Mouse (Mus musculus): ENCODE measurements around the gene Vmn1r197. TPM values are rescaled to one million over a fixed set of nuclear protein-coding genes. Genes with fewer than 3 reads are reported as not detected.
"Not testable (repeated sequence)": the region's sequence is repeated elsewhere in the genome, so short reads cannot be mapped to it uniquely, and the experiment has no call there.

Gene Vmn1r197
- not detected in 2 replicates for polyA plus RNA-seq (2015; fragmentation: Nextera tagmentation; extraction: Ambion mirVana)

GRCm38 (mm10) chr13:22324289-22324688 is at the start of gene Vmn1r197:
Gene Vmn1r197, plus strand, starts transcription at chr13:22324589.
- no peak for ATAC-seq
- H3K9me3 ChIP-seq (ENCODE audit: control insufficient read depth, low read length): no peaks in the 10 kb centered on the region
- H3K4me3 ChIP-seq (replicated peaks; ENCODE audit: low read length): no peak within 1 kb of the TSS
- no peak within 1 kb of the TSS for H3K4me2 ChIP-seq (ENCODE audit: low read length)
- H3K9ac ChIP-seq (replicated peaks; ENCODE audit: low read depth, low read length): no peak within 1 kb of the TSS
- H3K36me3 ChIP-seq (ENCODE audit: control insufficient read depth, insufficient read depth): no peaks in the 10 kb centered on the region
- no peak within 1 kb of the TSS for H3K27ac ChIP-seq (ENCODE audit: low read length)
- no peaks in the 10 kb centered on the region for H3K27me3 ChIP-seq (replicated peaks; ENCODE audit: control insufficient read depth, insufficient read depth, low read length)
- no peaks in the 10 kb centered on the region for H3K4me1 ChIP-seq (replicated peaks; ENCODE audit: control insufficient read depth, insufficient read depth, low read length)

GRCm38 (mm10) chr13:22284578-22284977 is 39.8 kb upstream of the Vmn1r197 start:
- H3K36me3 ChIP-seq (ENCODE audit: control insufficient read depth, insufficient read depth): no peaks in the 10 kb centered on the region
- H3K9me3 ChIP-seq (ENCODE audit: control insufficient read depth, low read length): no peaks in the 10 kb centered on the region
- H3K27me3 ChIP-seq (replicated peaks; ENCODE audit: control insufficient read depth, insufficient read depth, low read length): no peaks in the 10 kb centered on the region
- H3K4me1 ChIP-seq (replicated peaks; ENCODE audit: control insufficient read depth, insufficient read depth, low read length): no peaks in the 10 kb centered on the region
- no peak overlapping the region for H3K9ac ChIP-seq (replicated peaks; ENCODE audit: low read depth, low read length)
- H3K4me2 ChIP-seq (ENCODE audit: low read length): no peak overlapping the region
- no peak overlapping the region for H3K4me3 ChIP-seq (replicated peaks; ENCODE audit: low read length)
- no peak for ATAC-seq
- H3K27ac ChIP-seq (ENCODE audit: low read length): no peak overlapping the region
- 80% methylated on average over 2 of the region's 2 CpGs for WGBS

- Histone ChIP-seq H3K4me2 (ENCODE audit: low read length) (no peak within 1 kb of the TSS), H3K9me3 (ENCODE audit: control insufficient read depth, low read length) (no peaks in the 10 kb centered on the region), H3K9ac (replicated peaks; ENCODE audit: low read depth, low read length) (no peak within 1 kb of the TSS), H3K4me1 (replicated peaks; ENCODE audit: control insufficient read depth, insufficient read depth, low read length) (no peaks in the 10 kb centered on the region), H3K27me3 (replicated peaks; ENCODE audit: control insufficient read depth, insufficient read depth, low read length) (no peaks in the 10 kb centered on the region), H3K4me3 (replicated peaks; ENCODE audit: low read length) (no peak within 1 kb of the TSS), H3K36me3 (ENCODE audit: control insufficient read depth, insufficient read depth) (no peaks in the 10 kb centered on the region), H3K27ac (ENCODE audit: low read length) (no peak within 1 kb of the TSS)
- no peak for ATAC-seq
- 77% methylated on average over 2 of the region's 2 CpGs for WGBS
These were observed 34.8 kb upstream of the Vmn1r197 start, which contains the start of gene Vmn1r196 for GRCm38 (mm10) chr13:22289620-22290019. Gene Vmn1r196, plus strand, starts transcription at chr13:22289920.

- H3K4me3 ChIP-seq (replicated peaks; ENCODE audit: low read length); H3K4me1 ChIP-seq (replicated peaks; ENCODE audit: control insufficient read depth, insufficient read depth, low read length); ATAC-seq; H3K9ac ChIP-seq (replicated peaks; ENCODE audit: low read depth, low read length); H3K27ac ChIP-seq (ENCODE audit: low read length); H3K9me3 ChIP-seq (ENCODE audit: control insufficient read depth, low read length); H3K36me3 ChIP-seq (ENCODE audit: control insufficient read depth, insufficient read depth); H3K4me2 ChIP-seq (ENCODE audit: low read length); H3K27me3 ChIP-seq (replicated peaks; ENCODE audit: control insufficient read depth, insufficient read depth, low read length): not testable (repeated sequence)
- WGBS: 96% methylated on average over 5 of the region's 5 CpGs
These were observed 16.3 kb upstream of the Vmn1r197 start for GRCm38 (mm10) chr13:22308075-22308474.

- no peak for ATAC-seq
- WGBS: 79% methylated on average over 2 of the region's 2 CpGs
- H3K36me3 ChIP-seq (ENCODE audit: control insufficient read depth, insufficient read depth): no peaks in the 10 kb centered on the region
These were observed 9.0 kb upstream of the Vmn1r197 start for GRCm38 (mm10) chr13:22315361-22315760.

GRCm38 (mm10) chr13:22317366-22317765 is 7.0 kb upstream of the Vmn1r197 start:
- Histone ChIP-seq H3K4me3 (replicated peaks; ENCODE audit: low read length) (no peak overlapping the region), H3K4me2 (ENCODE audit: low read length) (no peak overlapping the region), H3K4me1 (replicated peaks; ENCODE audit: control insufficient read depth, insufficient read depth, low read length) (no peaks in the 10 kb centered on the region), H3K36me3 (ENCODE audit: control insufficient read depth, insufficient read depth) (no peaks in the 10 kb centered on the region), H3K27ac (ENCODE audit: low read length) (no peak overlapping the region), H3K9me3 (ENCODE audit: control insufficient read depth, low read length) (no peaks in the 10 kb centered on the region), H3K27me3 (replicated peaks; ENCODE audit: control insufficient read depth, insufficient read depth, low read length) (no peaks in the 10 kb centered on the region), H3K9ac (replicated peaks; ENCODE audit: low read depth, low read length) (no peak overlapping the region)
- WGBS: 86% methylated on average over 2 of the region's 2 CpGs
- no peak for ATAC-seq

More at GRCm38 (mm10) chr13:22315361-22315760, 9.0 kb upstream of the Vmn1r197 start:
- Histone ChIP-seq H3K9ac (replicated peaks; ENCODE audit: low read depth, low read length) (no peak overlapping the region), H3K9me3 (ENCODE audit: control insufficient read depth, low read length) (no peaks in the 10 kb centered on the region), H3K4me2 (ENCODE audit: low read length) (no peak overlapping the region), H3K27me3 (replicated peaks; ENCODE audit: control insufficient read depth, insufficient read depth, low read length) (no peaks in the 10 kb centered on the region), H3K4me3 (replicated peaks; ENCODE audit: low read length) (no peak overlapping the region), H3K27ac (ENCODE audit: low read length) (no peak overlapping the region), H3K4me1 (replicated peaks; ENCODE audit: control insufficient read depth, insufficient read depth, low read length) (no peaks in the 10 kb centered on the region)

- Histone ChIP-seq H3K4me3 (replicated peaks; ENCODE audit: low read length) (no peak overlapping the region), H3K27ac (ENCODE audit: low read length) (no peak overlapping the region), H3K4me1 (replicated peaks; ENCODE audit: control insufficient read depth, insufficient read depth, low read length) (no peaks in the 10 kb centered on the region), H3K36me3 (ENCODE audit: control insufficient read depth, insufficient read depth) (no peaks in the 10 kb centered on the region), H3K4me2 (ENCODE audit: low read length) (no peak overlapping the region), H3K9me3 (ENCODE audit: control insufficient read depth, low read length) (no peaks in the 10 kb centered on the region), H3K9ac (replicated peaks; ENCODE audit: low read depth, low read length) (no peak overlapping the region), H3K27me3 (replicated peaks; ENCODE audit: control insufficient read depth, insufficient read depth, low read length) (no peaks in the 10 kb centered on the region)
- ATAC-seq: no peak
These were observed 4.3 kb upstream of the Vmn1r197 start for GRCm38 (mm10) chr13:22320091-22320490.

- Histone ChIP-seq H3K9ac (replicated peaks; ENCODE audit: low read depth, low read length) (no peak overlapping the region), H3K4me1 (replicated peaks; ENCODE audit: control insufficient read depth, insufficient read depth, low read length) (no peaks in the 10 kb centered on the region), H3K27me3 (replicated peaks; ENCODE audit: control insufficient read depth, insufficient read depth, low read length) (no peaks in the 10 kb centered on the region), H3K4me2 (ENCODE audit: low read length) (no peak overlapping the region), H3K9me3 (ENCODE audit: control insufficient read depth, low read length) (no peaks in the 10 kb centered on the region), H3K27ac (ENCODE audit: low read length) (no peak overlapping the region), H3K36me3 (ENCODE audit: control insufficient read depth, insufficient read depth) (no peaks in the 10 kb centered on the region), H3K4me3 (replicated peaks; ENCODE audit: low read length) (no peak overlapping the region)
- 81% methylated on average over 2 of the region's 2 CpGs for WGBS
- ATAC-seq: no peak
These were observed 8.9 kb downstream of the Vmn1r197 start for GRCm38 (mm10) chr13:22333269-22333668.

GRCm38 (mm10) chr13:22335565-22335964 is 11.2 kb downstream of the Vmn1r197 start:
- WGBS: 97% methylated on average over 1 of the region's 1 CpGs
- ATAC-seq: no peak

GRCm38 (mm10) chr13:22350064-22350463 is 25.7 kb downstream of the Vmn1r197 start, which contains the start of gene Vmn1r198:
Gene Vmn1r198, plus strand, starts transcription at chr13:22350364.
- no peak for ATAC-seq
- H3K27me3 ChIP-seq (replicated peaks; ENCODE audit: control insufficient read depth, insufficient read depth, low read length): no peaks in the 10 kb centered on the region
- no peaks in the 10 kb centered on the region for H3K4me1 ChIP-seq (replicated peaks; ENCODE audit: control insufficient read depth, insufficient read depth, low read length)
- H3K36me3 ChIP-seq (ENCODE audit: control insufficient read depth, insufficient read depth): no peaks in the 10 kb centered on the region
- no peak within 1 kb of the TSS for H3K4me2 ChIP-seq (ENCODE audit: low read length)
- WGBS: 55% methylated on average over 1 of the region's 1 CpGs
- no peak within 1 kb of the TSS for H3K27ac ChIP-seq (ENCODE audit: low read length)
- no peaks in the 10 kb centered on the region for H3K9me3 ChIP-seq (ENCODE audit: control insufficient read depth, low read length)
- no peak within 1 kb of the TSS for H3K4me3 ChIP-seq (replicated peaks; ENCODE audit: low read length)
- no peak within 1 kb of the TSS for H3K9ac ChIP-seq (replicated peaks; ENCODE audit: low read depth, low read length)

More at GRCm38 (mm10) chr13:22335565-22335964, 11.2 kb downstream of the Vmn1r197 start:
- H3K9ac ChIP-seq (replicated peaks; ENCODE audit: low read depth, low read length): no peak overlapping the region
- no peaks in the 10 kb centered on the region for H3K36me3 ChIP-seq (ENCODE audit: control insufficient read depth, insufficient read depth)
- H3K4me3 ChIP-seq (replicated peaks; ENCODE audit: low read length): no peak overlapping the region
- H3K27me3 ChIP-seq (replicated peaks; ENCODE audit: control insufficient read depth, insufficient read depth, low read length): no peaks in the 10 kb centered on the region
- no peak overlapping the region for H3K4me2 ChIP-seq (ENCODE audit: low read length)
- H3K4me1 ChIP-seq (replicated peaks; ENCODE audit: control insufficient read depth, insufficient read depth, low read length): no peaks in the 10 kb centered on the region
- no peaks in the 10 kb centered on the region for H3K9me3 ChIP-seq (ENCODE audit: control insufficient read depth, low read length)
- H3K27ac ChIP-seq (ENCODE audit: low read length): no peak overlapping the region
